Mouse (Mus musculus): ENCODE measurements around the gene Pak4.

DNA sequence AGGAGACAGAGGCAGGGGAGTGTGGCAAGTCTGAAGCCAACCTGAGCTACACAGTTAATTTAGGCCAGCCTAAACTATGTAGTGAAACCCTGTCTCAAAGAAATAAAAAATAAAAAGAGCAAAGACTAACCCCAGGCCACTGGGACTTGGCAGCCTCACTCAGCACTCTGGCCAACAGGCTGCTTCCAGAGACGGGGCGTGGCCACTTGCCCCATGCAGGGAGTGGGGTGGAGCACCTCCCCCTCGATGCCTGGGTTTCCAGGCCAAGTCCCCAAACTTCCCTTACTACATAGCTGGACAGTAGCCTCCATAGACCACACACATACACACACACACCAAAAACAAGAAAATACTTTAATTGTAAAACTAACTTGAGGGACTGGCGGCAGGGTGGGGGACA lies 39.5 kb downstream of the Pak4 start:
- no peak for TF ChIP-seq NELFE (IDR thresholded peaks at IDR 0.05; ENCODE audit: low read depth, low read length)
- no peak for TF ChIP-seq RAD21 (IDR thresholded peaks at IDR 0.05; ENCODE audit: low read depth, low read length)
- TF ChIP-seq MAX (IDR thresholded peaks at IDR 0.05; ENCODE audit: low read length) = no peak
- no peak for TF ChIP-seq EP300 (IDR thresholded peaks at IDR 0.05; ENCODE audit: low read depth in 1 of 2, low read length in 2 of 2)
- no peak for TF ChIP-seq ETS1 (IDR thresholded peaks at IDR 0.05; ENCODE audit: low read depth, low read length)
- TF ChIP-seq CHD2 (IDR thresholded peaks at IDR 0.05; ENCODE audit: low read length) = no peak
- no peak for TF ChIP-seq USF1 (IDR thresholded peaks at IDR 0.05; ENCODE audit: low read depth, low read length)
- no peak for TF ChIP-seq POLR2A (IDR thresholded peaks at IDR 0.05; ENCODE audit: control insufficient read depth in 1 of 2, insufficient read depth in 1 of 2, low read depth in 1 of 2, low read length in 2 of 2, poor library complexity in 1 of 2)
- no peak for TF ChIP-seq CTCF (IDR thresholded peaks at IDR 0.05 in 2 of 3, conservative IDR thresholded peaks at IDR 0.05 in 1 of 3; ENCODE audit: control insufficient read depth in 1 of 3, insufficient read depth in 1 of 3, low read depth in 2 of 3, low read length in 3 of 3, poor library complexity in 1 of 3, severe bottlenecking in 1 of 3)
